Mouse (Mus musculus): ENCODE measurements around the gene Gdnf.

Gene Gdnf

DNA sequence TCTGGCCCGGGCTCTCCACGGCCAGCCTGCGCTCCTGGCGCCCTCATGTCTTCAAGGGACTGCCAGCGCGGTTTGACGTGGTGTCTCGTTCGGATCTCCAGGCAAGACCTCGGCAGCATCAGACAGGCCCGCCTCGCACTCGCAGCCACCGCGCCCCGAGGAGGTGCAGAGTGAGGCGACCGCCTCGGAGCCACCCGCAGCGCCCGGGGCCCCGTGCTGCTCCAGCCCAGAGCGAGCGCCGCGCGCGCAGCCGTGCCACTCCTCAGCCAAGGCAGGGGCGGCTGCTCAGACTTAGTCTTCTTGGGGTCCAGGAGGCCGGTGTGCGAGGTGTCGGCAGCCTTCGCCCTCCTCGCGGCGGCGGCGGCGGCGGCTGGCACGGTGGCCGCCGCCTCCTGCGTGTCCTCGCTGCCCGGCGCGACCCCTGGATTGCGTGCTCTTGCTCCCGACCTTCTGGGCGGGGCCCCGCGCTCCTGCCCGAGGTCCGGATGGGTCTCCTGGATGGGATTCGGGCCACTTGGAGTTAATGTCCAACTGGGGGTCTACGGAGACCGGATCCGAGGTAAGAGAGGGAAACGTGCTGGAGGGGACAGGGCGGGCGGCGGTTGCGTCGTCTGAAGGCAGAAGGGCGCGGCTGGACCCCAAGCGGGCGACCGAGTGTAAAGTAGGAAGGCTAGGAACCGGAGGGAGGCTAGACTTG lies at the start of gene Gdnf:
TSS of gene Gdnf (plus strand) at position 291 of the 697 bp plus-strand sequence.
- peak; percentile 40 for DNase-seq (ENCODE audit: low spot score)

DNA sequence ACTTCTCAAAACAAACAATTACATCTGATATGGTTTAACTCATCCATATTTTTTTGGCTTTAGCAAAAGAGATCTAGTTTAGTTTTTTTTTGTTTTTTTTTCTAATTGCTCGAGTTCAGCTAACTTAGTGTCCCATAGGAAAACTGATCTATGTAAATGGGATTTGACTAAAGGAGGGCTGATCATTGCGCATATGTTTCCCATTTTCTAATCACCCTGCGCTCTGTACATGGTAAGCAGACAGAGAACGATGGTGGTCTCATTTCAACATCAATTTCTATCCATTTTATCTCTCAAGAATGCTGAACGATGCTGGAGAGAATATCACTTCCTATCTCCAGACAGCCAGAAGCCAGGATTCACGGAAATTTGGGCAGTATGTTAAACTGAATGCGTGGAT lies 43.5 kb upstream of the Gdnf start:
- DNase-seq (ENCODE audit: low spot score), result no peak

DNA sequence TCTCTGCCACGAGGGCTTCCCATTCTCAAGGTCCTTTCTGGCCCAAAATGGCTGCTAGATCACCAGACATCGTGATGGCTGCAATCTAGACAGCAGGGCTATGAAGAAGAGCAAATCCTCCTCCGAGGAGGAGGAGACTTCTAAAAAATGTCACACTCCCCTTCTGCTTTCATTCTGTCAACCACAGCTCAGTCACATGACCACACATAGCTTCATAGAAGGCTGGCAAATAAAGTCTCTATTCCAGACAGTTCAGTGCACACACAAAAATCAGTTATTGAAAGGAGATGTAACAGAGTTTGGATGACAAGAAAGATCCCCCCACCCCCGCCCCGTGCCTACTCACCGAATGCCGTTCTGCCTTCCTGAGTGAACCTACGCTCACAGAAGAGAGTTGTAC lies 37.7 kb upstream of the Gdnf start:
- no peak for DNase-seq (ENCODE audit: low spot score)

DNA sequence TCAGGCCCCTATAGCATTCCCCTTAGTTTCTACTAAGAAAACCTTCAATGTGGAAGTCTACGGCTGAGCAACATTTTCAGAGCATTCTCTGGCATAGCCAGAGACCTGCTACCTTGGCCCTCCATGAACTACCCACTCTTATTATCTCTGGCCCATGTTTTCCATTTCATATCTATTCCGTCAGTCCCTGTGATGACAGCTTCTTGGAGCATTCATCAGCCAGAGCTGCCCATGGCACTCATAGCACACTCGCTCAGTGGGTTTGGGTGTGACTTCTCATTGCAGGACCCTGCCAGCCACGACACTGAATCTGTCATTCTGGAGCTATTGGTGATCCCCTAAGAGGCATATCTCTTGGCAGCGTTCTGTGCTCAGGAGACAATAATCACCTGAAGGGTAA lies 29.1 kb upstream of the Gdnf start:
- no peak for DNase-seq (ENCODE audit: low spot score)

DNA sequence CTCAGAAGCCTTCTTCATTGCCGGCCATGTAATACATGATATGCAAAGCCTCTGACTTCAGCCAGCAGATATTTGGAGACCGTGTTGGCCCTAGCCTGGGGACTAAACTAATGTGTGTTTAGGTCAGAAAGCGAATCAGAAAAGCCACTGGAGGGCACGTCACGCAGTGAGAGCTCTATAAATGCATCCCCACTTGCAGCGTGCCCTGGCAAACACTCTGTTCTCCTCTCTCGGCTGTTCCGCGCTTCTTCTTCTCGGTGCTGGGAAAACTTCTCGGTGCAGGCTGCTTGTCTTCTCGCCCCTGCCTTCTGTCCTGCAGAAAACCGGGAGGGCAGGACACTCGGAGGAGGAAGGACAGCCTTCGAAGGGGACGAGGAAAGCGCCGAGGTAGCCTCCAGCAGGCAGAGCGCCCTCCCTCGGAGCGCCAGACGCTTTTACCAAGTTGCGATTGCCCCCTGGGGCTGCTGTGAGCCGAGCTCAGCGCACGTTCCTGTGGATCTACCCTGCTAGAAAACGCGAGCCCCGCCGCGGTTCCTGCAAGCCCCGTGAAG lies 730 bp upstream of the Gdnf start:
- DNase-seq (ENCODE audit: low spot score), result peak; percentile 64

- DNase-seq (ENCODE audit: low spot score), result peak; percentile 42
These were observed 593 bp downstream of the Gdnf start for GRCm38 (mm10) chr15:7811253-7811625.

DNA sequence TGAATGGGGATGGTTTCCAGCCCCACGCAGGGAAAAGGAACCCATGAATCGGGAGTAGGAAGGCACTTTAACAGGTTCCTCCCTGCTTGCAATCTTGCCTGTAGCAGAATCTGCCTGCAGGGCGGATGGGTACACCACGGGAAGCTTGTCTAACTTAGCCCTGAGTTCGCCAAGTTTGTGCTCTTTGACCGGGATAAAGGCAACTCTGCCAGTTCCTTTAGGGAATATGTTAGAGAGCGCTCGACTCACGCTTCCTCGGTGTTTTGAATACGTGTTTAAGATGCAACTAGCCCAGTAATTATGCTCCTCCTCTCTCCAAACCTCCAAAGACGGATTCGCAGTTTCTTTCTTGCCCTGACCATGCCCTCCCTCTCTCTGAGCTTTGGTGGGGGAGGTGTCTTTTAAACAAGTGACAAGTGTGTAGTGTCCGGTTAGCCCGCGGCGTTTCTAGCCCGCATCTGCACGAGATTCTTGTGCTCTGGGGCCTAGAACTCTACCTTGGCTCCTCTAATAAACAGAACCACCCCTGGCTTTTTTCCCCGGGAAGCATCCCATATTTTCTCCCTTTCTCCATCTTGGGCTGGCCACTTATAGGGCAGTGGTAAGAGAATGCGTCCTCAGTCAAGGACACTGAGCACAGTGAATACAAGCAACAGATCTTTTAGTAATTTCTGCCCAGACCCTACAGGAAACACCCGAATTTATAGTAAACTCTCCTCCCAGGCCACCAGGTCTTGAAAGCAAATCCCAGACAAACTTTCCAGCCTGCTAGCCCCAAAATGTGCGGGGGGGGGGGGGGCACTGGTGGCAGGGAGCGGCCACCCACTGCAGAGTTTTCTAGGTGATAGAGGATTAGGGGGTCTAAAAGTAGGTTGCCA lies 1.4 kb downstream of the Gdnf start:
- peak; percentile 23 for DNase-seq (ENCODE audit: low spot score)

DNA sequence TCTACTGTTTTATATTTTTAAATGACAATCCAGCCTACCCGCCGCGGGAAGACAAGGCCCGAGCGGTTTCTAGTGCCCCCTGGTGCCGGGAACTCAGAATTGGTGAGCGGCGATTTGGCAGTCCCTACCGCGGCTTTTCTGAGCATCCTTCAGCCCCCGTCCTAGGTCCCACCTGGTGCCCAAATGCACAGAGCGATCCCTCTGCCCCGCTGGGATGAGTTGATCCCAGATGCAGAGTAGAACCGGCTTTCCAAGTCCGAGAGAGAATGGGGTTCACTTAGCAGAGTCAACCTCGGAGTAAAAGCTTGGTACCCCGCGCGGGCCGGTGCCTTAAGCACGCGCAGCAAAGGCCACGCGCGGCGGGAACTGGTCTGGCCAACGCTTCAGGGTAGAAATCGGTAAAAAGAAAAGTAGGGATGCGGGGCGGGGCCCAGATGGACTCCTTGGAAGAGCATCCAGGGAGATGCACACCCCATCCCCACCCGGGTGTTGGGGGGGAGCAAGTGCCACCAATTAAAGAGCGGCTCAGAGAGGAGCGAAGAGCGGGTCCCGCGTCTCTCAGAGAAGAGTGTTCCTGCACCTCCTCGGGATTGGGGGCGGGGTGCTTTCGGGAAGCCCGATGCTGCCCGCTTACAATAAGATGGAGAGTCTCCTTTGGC lies 2.4 kb downstream of the Gdnf start:
- peak; percentile 84 for DNase-seq (ENCODE audit: low spot score)

DNA sequence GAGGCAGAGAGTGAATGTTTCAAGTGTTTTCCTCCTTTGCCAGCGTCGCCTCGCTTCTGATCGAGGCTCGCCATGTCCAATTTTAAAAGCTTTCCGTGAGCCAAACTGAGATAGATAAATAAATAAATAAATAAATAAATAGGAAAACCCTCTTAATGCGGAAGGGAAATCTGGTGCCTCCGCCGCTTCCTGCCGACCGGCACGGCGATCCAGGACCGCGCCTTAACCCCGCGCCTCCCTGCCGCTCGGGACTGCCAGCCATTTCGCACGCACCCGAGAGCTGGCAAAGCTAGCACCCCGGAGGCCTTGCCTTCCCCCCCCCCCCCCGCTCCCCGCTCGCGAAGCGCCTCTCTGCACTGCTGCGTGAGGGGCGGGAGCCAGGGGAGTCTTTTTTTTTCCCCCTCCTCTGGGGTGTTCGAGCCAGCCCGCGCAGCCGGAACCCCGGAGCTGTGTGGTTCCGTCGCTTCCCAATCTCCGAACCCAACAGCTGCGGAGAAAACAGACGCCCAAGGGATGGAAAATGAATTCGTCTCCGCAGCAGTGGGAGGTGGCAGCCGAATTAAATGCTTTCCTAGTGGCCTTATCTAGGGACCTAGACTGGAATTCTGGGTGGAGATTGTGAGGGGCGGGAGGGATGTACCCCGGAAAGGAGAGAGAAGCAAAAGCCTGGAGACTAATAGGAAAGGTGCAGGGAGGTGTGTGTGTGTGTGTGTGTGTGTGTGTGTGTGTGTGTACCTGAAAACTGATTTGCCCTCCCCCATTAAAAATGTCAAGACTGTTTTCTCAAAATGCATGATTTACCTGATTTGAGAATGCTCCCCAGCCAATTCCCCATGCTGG lies 3.1 kb downstream of the Gdnf start:
- peak; percentile 30 for DNase-seq (ENCODE audit: low spot score)

DNA sequence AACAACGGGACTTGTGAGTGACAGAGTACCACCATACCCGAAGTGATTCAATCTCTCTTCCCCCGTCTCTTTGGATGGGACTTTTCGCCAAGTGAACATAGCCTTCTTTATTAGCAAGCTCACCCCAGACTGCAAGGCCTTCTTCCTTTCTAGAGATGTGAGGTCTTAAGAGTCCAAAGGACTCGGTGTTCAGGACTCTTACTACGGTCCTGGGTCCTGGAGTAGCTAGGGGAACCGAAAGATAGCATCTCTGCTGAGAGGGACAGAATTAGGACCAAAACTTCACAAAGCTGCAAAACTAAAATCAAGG lies 3.7 kb downstream of the Gdnf start:
- no peak for DNase-seq (ENCODE audit: low spot score)

- no peak for DNase-seq (ENCODE audit: low spot score)
These were observed 4.3 kb downstream of the Gdnf start for GRCm38 (mm10) chr15:7814917-7815316.

- peak; percentile 41 for DNase-seq (ENCODE audit: low spot score)
These were observed 4.9 kb downstream of the Gdnf start for GRCm38 (mm10) chr15:7815521-7815944.

DNA sequence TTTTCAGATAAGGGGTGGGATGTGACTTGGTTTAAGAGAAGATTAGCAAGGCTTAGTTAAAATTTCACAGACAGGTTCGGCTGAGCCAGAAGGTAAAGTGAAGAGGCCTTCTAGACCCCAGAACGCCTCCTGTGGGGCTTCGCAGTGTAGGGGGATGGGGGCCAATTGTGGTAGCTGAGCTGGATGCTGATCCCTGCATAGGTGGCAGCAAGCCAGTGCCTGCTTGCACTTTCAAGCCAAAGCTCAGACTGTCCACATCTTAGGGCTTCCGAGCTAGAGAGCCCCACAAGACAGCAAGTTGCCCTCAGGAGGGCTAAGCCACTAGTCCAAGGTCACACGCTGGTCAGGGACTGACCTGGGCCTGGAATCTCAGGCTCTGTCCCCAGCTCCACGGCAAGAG lies 13.2 kb downstream of the Gdnf start:
- DNase-seq (ENCODE audit: low spot score), result no peak

DNA sequence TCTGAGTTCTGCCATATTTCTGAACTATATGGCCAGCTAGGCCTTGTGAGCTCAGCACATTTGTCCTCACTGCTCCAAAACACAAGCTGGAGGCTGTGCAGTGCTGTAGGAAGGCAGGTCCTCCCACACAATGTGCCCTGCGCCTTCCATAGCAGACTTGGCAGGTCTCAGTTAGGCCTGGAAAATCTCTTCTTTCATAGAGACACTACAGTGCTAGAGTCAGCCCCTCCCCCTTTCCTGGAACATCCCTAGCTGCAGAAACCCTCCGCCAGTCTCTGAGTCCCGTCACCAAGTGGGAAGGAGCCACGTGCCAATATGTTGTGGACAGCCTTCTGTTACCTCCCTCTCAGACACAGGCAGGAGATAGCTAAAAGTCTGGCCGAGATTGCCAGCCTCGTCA lies 14.9 kb downstream of the Gdnf start:
- peak; percentile 21 for DNase-seq (ENCODE audit: low spot score)

DNA sequence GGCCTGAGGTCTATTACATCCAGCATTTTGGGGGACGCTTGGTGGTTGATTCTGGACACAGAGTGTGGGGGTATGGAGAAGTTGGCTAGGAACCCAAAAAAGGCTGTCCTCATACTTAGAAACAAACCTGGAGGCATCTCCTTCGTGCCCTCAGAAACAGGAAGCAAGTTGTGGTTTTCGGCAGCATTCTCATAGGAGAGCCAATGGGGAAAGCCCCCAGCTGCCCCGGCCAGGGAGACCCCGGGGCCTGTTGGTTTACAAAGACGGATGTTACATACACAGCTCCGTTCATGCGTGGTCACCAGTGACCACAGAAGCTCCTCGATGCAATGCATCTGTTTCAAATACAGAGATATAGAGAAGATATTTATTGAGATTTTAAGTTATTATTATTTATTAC lies 24.8 kb downstream of the Gdnf start:
- no peak for DNase-seq (ENCODE audit: low spot score)

- DNase-seq (ENCODE audit: low spot score), result no peak
These were observed 27.6 kb downstream of the Gdnf start for GRCm38 (mm10) chr15:7838060-7838920.

DNA sequence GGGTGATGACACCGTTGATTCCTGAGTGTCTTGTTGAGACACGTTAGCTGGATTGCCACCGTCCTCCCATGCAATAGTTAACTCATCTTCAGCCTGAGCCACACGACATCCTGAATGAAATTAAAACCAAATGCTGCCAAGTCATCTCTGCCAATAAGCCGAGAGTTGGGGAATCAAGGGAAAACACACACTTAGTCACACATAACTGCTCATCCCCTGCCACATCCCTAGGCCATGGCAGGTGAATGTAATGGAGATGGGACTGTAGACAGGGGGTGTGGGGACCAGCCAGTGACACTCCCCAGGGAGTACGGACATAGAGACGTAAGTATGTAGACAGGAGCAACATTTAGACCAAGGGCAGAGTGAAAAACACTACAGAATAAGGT lies 28.3 kb downstream of the Gdnf start:
- DNase-seq (ENCODE audit: low spot score), result no peak

DNA sequence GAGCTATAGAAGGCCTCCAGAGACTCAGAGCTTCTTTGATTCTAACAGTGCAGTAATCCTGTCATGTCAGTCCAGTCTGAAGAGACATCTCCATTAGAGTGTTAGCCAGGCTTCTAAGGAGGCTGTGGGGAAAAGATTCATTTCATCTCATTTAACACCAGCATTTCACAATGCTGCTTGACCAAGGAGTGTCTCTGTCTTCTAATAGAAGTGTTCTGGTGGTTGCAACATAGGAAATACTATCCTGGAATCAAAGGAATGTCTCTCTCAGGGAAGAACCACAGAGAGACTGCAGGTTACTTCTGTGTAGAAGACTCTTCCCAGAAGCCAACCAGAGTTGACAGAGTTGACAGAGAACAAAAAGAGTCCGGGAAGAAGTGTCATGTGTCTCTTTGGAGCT lies 31.0 kb downstream of the Gdnf start:
- DNase-seq (ENCODE audit: low spot score), result no peak

- DNase-seq (ENCODE audit: low spot score), result no peak
These were observed 31.8 kb downstream of the Gdnf start for GRCm38 (mm10) chr15:7842398-7842797.

DNA sequence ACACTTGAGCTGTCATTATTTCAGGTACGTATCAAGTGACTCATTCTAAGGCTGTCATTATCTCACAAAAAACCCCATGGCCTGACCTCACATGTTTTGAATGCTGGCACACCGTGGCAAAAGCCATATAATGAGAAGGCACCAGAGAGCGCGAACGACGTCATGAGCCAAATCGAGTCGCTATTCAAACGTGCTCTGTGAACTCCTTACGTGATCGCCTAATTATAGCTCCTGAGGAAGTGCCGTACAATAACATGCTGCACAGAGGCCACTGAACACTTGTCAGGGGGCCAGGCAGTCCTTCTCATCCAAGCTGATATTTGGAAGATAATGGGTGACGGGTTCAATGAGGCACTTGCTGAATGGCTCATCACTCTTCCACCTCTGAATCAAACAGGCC lies 46.8 kb downstream of the Gdnf start:
- DNase-seq (ENCODE audit: low spot score), result no peak

DNA sequence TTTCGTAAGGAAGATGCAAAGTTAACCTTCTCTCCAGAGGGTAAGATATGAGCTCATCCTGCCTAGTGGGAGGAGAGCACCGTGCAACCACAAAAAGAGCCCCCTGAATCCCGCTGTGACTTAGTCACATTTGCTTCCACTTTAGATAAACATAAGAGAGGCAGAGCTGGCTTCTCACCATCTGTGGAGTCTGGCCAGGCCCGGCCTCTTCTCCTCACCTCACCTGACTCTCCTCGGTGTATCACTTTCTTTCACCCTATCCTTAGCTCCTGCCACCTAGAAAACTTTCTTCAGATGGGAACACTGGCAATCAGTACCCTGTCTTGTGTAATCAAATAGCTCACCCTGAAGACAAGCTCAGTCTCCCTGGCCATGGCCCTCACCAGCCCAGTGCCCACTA lies 48.2 kb downstream of the Gdnf start:
- DNase-seq (ENCODE audit: low spot score), result no peak
